Mouse (Mus musculus): Measurements from ENCODE around the gene Ephb6.

Ephb6 gene

GRCm38 (mm10) chr6:41628180-41628579, 22.9 kb downstream of the Ephb6 start:
- 74% methylated on average over 1 of the region's 1 CpGs for WGBS

- 67% methylated on average over 2 of the region's 2 CpGs for WGBS
Observed at GRCm38 (mm10) chr6:41630791-41631190, 25.5 kb downstream of the Ephb6 start.

GRCm38 (mm10) chr6:41631549-41631948, 26.3 kb downstream of the Ephb6 start:
- 39% methylated on average over 4 of the region's 4 CpGs for WGBS

- WGBS: 17% methylated on average over 1 of the region's 1 CpGs
Observed at GRCm38 (mm10) chr6:41635211-41635610, 29.9 kb downstream of the Ephb6 start.

- WGBS: 31% methylated on average over 5 of the region's 5 CpGs
Observed at GRCm38 (mm10) chr6:41636178-41636577, 30.9 kb downstream of the Ephb6 start, which contains the start of gene Trpv6. TSS of gene Trpv6 (minus strand) at chr6:41636405.

DNA sequence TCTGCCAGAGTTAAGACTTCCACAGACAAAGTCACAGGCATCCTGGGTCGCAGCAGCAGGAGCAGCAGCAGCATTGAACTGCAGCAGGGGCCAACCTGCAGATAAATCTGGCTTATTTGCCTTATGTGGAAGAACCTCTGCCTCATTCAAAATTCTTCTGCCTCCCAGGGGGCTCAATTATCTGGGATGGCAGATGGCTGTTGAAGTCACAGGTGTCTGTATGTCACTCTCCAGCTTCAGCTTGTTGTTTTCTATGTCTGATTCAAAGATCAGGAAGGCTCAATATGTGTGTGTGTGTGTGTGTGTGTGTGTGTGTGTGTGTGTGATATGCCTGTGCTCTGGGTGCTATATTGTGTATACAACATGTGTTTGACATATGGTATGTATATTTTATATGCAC, 32.1 kb downstream of the Ephb6 start:
- WGBS: 60% methylated on average over 1 of the region's 1 CpGs

DNA sequence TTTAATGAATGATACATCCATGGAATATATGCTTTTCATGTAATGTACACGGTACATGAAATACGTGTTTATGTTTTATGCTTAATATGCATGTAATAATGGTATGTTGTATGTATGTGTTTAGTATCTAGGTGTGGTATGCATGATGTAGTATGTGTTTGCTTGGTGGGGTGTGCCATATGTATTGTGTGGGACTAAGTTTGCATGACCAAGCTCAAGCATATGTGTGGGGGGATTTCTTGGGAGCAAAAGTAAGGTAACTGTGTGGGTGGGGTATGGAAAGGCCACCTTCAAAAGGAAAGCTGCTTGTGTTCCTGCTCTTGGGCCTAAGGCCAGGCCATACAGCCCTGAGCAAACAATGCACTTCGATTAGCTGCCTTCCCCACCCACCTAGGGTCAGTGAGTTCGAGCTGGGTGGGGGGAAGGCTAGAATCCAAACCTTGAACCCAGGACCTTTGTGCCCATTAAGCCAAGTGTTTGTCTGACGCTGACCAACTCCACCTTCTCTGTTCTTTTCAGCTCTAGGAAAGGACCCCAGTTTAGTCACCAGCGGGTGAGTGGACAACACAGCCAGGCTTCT, 32.7 kb downstream of the Ephb6 start:
- WGBS: 87% methylated on average over 6 of the region's 6 CpGs

- 85% methylated on average over 3 of the region's 3 CpGs for WGBS
Observed at GRCm38 (mm10) chr6:41640449-41640848, 35.2 kb downstream of the Ephb6 start.

DNA sequence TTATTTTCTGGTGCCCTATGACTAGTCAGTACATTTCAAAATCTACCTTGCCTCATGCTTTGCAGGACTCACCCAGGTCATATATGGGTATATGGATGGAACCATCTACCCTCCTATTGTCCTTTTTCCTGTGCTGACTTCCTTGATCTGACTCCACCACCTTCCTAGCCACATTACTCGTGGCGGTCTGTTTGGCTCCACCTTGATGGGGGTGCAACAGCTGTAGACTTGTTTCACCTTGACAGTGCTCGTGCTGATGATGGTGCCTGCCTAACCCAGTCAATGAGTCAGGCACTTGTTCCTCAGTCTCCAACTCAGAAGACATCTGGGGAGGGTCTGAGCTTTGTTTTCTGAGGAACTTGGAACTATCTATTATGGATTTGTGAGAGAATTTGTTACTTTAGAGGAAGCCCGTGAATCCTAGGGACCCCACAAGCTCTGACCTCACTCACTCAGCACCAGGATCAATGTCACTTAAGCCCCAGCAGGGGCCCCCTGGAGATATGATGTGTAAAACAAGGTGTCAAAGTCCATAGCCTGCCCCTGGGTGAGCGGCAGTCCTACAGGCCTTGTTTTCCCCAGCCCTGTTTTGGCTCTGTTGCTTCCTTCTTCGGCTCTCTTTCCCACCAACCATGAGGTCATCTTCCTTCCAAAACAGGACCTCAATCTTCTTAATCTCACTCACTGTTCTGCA, 36.0 kb downstream of the Ephb6 start:
- 82% methylated on average over 6 of the region's 6 CpGs for WGBS

- WGBS: 80% methylated on average over 4 of the region's 4 CpGs
Observed at GRCm38 (mm10) chr6:41642765-41643164, 37.5 kb downstream of the Ephb6 start.

DNA sequence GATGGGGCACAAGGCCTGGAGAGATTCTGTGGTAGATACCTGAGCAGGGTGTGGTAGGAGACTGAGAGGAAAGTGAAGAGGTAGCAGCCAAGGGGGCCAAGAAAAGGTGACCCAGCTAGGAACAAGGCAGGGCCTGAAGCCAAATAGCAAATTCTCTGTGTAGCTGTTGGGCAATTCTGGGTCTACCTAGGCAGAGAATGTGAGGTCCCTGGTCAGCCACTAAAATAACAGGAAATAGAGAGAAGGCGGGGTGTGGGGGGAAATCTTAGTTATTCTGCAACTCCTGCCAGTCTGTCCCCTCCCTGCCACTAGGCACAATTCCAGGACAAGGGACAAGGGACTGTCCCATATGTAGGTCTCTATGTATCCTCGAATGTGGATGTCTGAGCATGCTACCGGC, 37.9 kb downstream of the Ephb6 start:
- WGBS: 83% methylated on average over 3 of the region's 3 CpGs

GRCm38 (mm10) chr6:41646220-41646619, 40.9 kb downstream of the Ephb6 start:
- 85% methylated on average over 3 of the region's 3 CpGs for WGBS

DNA sequence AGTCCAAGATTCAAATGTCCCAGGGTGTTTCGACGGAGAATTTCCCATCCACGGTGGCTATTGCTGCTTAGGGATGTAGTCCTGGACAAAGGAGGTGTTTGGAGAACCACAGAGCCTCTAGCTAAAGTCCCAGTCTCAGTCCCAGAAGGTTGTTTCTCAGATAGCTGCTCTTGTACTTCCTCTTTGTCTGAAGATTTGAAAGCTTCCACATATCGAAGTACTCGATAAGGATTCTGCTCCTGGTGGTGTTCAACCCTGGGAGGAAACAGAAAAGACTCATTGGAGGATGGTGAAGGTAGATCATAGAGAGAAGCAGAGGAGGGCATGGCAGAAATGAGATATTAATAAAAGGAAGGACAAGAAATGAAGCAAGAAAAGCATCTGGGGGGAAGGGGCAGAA, 47.9 kb downstream of the Ephb6 start:
- 95% methylated on average over 5 of the region's 5 CpGs for WGBS

GRCm38 (mm10) chr6:41654648-41655047, 49.4 kb downstream of the Ephb6 start:
- WGBS: 86% methylated on average over 8 of the region's 8 CpGs

DNA sequence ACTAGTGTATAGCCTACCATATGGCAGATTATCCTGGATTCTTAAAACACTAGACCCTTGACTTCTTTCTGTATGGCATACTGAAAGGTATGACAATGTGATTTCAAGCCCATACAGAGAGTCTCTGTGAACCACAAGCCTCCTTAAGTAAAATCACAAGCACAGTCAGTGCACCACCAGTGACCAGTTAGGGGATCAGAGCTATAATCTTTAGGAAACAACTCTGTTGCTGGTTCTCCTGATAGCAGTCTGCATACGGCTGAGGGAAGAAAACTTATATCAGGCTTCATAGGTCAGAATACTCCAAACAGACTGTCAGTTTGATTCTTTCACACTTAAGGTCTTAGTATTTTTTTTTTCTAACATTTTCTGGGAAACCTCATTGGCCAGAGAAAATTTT, 53.2 kb downstream of the Ephb6 start:
- WGBS: 87% methylated on average over 1 of the region's 1 CpGs

DNA sequence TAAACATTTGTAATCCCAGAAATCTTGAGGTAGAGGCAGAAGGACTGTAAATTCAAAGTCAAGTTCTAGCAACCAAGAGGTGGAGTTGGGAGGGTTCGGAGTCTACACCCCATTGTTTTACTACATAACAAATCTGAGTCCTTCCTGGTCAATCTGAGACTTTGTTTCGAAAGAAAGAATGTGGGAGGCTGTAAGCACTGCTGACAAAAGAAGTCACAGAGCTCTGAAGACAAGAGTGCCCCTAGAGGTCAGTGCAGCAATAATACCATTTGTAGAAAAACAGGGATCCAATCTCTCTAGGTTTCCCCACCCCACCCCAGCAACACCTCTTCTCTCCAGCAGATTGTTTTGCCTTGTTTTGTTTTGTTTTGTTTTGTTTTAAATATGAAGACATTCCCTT, 57.0 kb downstream of the Ephb6 start:
- 36% methylated on average over 2 of the region's 2 CpGs for WGBS
